Mouse (Mus musculus) heart, postnatal 14 days (tissue): ENCODE measurements around the gene Psat1. TPM values are rescaled to one million over a fixed set of nuclear protein-coding genes. Genes with fewer than 3 reads are reported as not detected.

Source experiments
- DNase-seq, 2 experiments: peaks; one replicate each; pipeline ENCODE4 v3.0.0; 2021 to 2022
- intact Hi-C: fragments of 180-260 bp; cut with DNase I; formaldehyde crosslinking; loops from one replicate; pipeline ENCODE4 v1.15.1; 2025
- total RNA-seq, 2 experiments: library from RNA; stranded (reverse); gene quantifications; 2 replicates each; pipeline ENCODE4 v1.2.3; 2021

The Psat1 gene
- total RNA-seq, 2 experiments from 2014 or later = 4.8 to 6.3 TPM

- intact Hi-C loops = no loop called here
- peak; percentile 76 to 82 for DNase-seq
Measured at GRCm38 (mm10) chr19:15925719-15926045, 21.5 kb downstream of the Psat1 start.

GRCm38 (mm10) chr19:15924866-15925718, 22.0 kb downstream of the Psat1 start:
- intact Hi-C loops = no loop called here

GRCm38 (mm10) chr19:15924181-15924865, 22.8 kb downstream of the Psat1 start:
- peak; percentile 58 to 63 for DNase-seq
- intact Hi-C loops = no loop called here

More at GRCm38 (mm10) chr19:15924866-15925718, 22.0 kb downstream of the Psat1 start:
- DNase-seq = peak; percentile 80 to 83

DNA sequence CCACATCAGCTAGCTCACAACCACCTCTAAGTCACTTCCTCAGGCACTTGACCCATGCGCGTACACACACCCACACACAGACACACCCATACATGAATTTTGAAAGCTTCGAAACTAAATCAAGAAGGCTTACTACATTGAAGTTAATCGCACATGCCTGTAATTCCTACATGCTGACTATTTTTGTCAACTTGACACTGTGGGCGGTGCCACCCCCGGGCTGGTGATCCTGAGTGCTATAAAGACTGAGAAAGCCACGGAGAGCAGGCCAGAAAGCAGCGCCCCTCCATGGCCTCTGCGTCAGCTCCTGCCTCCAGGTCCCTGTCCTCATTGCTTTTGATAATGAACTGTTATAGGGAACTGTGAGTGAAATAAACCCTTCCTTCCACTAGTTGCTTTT, 23.7 kb downstream of the Psat1 start:
- intact Hi-C loops = no loop called here
- peak; percentile 24 to 33 for DNase-seq

- no peak for DNase-seq
- intact Hi-C loops = no loop called here
Measured at GRCm38 (mm10) chr19:15919336-15919735, 27.8 kb downstream of the Psat1 start.

DNA sequence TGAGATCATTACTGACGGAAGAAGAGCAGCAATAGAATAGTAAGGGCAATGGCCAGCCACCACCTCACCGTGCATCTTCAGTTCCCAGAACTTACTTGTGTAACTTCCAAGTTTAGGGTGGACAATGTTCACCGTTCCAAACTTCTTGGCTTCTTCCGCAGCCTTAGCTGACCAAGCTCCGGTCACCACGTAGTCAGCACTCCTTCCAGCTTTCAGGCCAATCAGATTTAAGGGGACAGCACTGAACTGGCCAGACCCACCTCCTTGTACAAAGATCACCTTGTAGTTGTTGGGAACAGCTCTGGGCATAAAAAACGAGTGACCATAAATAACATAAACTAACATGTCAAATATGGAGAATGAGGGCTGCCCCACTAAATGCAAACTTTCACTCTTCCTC, 29.0 kb downstream of the Psat1 start:
- intact Hi-C loops = no loop called here
- DNase-seq = no peak

GRCm38 (mm10) chr19:15913249-15913997, 33.7 kb downstream of the Psat1 start:
- no peak for DNase-seq
- intact Hi-C loops = no loop called here

GRCm38 (mm10) chr19:15911441-15911840, 35.7 kb downstream of the Psat1 start:
- intact Hi-C loops = no loop called here
- DNase-seq = peak in 1 of 2 experiments; percentile 14

GRCm38 (mm10) chr19:15910987-15911386, 36.1 kb downstream of the Psat1 start:
- DNase-seq = peak; percentile 53 to 61
- intact Hi-C loops = no loop called here

- peak in 1 of 2 experiments; percentile 6 for DNase-seq
- intact Hi-C loops = no loop called here
Measured at GRCm38 (mm10) chr19:15910488-15910887, 36.6 kb downstream of the Psat1 start.

DNA sequence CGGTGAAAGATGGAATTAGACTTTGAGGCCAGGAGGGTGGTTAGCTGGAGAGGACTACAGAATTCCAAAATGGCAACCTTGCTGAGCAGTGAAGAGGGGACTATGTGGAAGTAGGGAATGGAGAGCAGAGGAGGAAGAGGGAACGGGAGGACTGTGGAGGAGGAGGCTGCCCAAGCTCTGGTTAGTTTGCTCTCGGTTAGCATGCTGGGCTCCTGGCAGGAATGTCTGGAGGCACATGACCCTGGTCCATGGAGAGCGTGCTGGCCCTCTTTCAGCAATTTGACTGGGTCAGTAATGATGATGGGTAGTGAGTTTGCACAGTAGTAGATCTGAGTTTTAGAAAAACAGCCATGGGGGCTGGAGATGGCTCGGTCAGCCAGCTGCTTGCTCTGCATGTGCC, 39.1 kb downstream of the Psat1 start:
- intact Hi-C loops = no loop called here
- DNase-seq = no peak

DNA sequence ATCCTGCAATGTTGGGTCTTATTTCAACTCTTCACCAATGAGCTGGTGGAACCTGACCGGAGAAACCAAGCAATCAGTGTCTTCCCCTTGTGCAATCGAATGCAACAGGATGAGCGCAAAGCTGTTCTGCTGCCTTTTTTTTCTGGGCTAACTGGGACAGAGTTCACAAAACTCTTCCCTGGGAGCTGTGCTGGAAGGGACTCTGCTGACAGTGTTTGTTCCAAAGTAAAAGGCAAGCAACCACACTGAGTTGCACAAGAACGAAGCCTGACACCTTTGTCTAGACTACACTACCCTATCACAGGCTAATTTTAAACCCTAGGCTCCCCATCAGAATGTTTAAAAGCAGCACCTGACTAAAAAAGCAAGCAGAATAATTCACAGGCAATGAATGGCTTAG, 42.4 kb downstream of the Psat1 start:
- DNase-seq = peak in 1 of 2 experiments; percentile 9
- intact Hi-C loops = no loop called here

DNA sequence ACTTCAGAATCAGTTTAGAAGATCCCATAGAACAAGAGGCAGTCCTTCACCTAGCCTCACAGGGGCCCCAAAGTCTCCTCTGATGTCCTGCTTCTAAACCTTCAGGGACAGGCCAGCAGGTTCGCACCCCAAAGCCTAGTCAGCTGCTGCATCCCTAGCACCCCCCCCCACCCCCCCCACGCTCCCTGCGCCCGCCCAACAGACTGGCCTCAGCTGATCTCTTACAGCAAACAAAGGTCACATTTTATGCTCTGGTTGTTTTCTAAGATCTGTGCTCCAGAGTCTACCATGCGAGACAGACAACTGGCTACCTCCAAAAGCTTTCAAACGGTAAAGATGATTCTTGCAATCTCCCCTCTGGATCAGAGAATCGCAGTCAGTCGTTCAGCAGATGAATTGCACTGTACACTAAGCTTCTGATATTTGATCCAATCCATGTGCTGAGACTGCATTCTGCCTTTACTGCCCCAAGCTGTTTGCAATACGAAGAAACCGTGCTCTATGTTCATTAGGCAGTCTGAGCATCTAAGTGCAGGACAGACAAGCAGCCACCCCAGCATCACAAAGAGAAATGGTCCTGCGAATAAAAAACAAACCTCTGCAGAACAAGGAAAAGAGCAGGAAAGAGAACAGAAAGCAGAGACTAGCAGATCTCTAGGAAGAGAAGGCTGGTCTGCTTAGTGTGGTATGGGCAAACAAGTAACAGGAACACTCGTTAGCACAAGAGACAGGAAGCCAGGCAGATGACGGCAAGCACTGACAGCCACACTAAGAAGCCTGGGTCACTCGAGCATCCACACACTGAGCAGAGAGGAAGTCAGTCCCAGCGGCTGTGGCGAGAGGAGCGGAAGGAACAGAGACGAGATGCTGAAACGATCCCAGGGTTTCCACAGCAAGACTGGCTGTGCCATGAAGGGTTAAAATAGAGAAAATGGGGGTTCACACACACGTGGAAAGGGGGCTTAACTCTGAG, 43.3 kb downstream of the Psat1 start:
- DNase-seq = no peak
- intact Hi-C loops = no loop called here

DNA sequence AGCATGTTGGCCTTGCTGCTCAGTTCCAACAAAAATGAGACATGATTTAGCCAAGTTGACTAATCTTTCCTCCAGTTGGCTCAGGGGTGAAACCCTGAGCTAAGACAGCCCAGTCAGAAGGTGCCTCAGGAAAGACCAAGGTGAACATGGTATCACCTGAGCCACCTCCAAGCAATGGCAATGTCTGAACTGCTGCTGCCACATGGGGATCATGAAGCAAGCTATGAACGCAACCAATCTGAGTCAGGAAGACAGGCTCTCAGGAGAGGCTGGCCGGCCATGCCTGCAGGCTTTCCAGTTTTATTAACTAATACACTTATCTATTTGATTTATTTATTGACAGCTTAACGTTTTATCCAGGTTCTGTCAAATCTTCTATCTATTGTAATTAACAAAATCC, 51.5 kb downstream of the Psat1 start:
- no peak for DNase-seq
- intact Hi-C loops = no loop called here

GRCm38 (mm10) chr19:15892146-15892545, 55.0 kb downstream of the Psat1 start:
- no peak for DNase-seq
- intact Hi-C loops = no loop called here

DNA sequence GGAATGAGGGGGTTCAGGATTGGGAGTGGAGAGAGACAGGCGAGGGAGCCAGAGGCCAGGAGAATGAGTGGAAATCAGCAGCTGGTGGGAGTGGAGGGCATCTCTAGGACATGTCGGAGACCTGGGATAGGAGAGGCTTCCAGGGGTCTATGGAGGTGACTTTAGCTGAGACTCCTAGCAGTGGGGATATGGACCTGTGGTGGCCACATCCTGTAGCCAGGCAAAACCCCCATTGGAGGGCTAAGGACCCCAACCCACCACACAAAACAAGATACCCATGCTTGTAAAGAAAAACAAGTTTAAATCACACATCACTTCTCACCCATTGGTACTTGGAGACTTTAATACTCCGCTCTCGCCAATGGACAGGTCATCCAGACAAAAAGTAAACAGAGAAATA, 58.7 kb downstream of the Psat1 start:
- no peak for DNase-seq
- intact Hi-C loops = no loop called here

DNA sequence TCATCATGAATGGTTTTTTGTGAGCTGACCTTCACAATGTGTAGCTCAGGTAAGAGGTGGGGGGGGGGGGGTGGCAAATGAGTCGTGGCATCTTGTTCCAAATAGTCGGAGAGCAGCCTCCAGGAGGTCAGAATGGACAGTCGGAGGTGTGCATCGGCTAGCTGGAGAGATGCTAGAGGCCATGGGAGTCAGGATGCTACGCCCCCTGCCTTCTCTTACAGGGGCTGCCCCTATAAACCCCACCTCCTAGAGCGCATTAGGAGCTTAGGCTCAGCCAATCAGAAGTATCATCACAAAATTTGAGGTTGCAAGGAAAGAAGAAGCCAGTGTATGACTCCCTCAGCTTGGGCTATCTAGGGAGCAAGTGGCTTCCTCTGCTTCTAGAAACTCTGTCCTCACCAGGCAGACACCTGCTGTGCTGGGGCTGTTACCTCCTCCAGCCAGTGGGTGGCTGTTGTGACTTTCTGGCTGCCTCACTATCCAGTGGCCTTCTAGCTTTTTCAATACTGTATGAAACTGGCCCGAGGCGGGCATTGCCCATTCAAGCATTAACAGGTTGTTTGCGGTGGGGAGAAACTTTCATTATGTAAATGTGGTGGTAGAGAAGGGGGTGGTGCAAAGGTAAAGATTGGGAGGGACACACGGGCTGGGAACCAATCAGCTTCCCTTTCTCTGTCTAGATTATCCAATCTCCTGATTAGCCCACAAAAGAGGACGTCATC, 64.3 kb downstream of the Psat1 start:
- DNase-seq = no peak
- intact Hi-C loops = loop anchor here (5.0 kb wide), 1 partner anchor 79 kb away; no protein-coding TSS in a partner anchor

DNA sequence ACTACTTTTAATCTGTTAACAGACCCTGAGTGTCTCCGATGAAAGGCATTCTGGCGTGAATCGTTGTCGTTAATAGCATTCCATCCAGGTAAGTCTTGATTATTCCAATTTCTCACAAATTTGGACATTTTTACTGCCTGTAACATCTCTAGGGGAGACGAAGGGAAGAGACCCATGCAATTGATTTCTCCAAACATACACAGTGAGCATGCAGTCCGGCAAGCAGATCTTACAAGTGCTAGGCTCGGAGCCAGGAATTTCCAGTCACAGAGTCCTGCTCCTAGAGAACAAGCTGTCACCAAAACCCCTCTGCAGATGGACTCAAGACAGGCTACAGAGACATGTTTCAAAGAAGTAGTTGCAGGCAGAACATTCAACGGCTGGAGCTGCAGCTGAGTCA, 66.4 kb downstream of the Psat1 start:
- DNase-seq = no peak

GRCm38 (mm10) chr19:15879271-15879670, 67.9 kb downstream of the Psat1 start:
- DNase-seq = no peak
- intact Hi-C loops = no loop called here

More for the DNA sequence above, 66.4 kb downstream of the Psat1 start:
- intact Hi-C loops = loop anchor here (5.0 kb wide), 1 partner anchor 82 kb away; no protein-coding TSS in a partner anchor
